Mouse (Mus musculus) embryo, embryonic 11.5 days (tissue): ENCODE data around the gene Itga9.

Source experiments
- DNase-seq: peaks from one replicate; pipeline ENCODE4 v3.0.0-alpha.2; 2012; ENCODE audit warnings: low read depth, low spot score

The Itga9 gene

GRCm38 (mm10) chr9:118686166-118686961 lies 79.9 kb downstream of the Itga9 start:
- no peak for DNase-seq

GRCm38 (mm10) chr9:118688248-118688647 lies 81.8 kb downstream of the Itga9 start:
- DNase-seq, result no peak

GRCm38 (mm10) chr9:118688921-118689451 lies 82.5 kb downstream of the Itga9 start:
- DNase-seq, result no peak

GRCm38 (mm10) chr9:118693256-118693655 lies 86.8 kb downstream of the Itga9 start:
- no peak for DNase-seq

- DNase-seq, result no peak
Measured at GRCm38 (mm10) chr9:118694420-118694825, 87.9 kb downstream of the Itga9 start.

- DNase-seq, result no peak
Measured at GRCm38 (mm10) chr9:118698191-118698590, 91.7 kb downstream of the Itga9 start.

GRCm38 (mm10) chr9:118699716-118700115 lies 93.2 kb downstream of the Itga9 start:
- no peak for DNase-seq

GRCm38 (mm10) chr9:118700889-118701288 lies 94.4 kb downstream of the Itga9 start:
- no peak for DNase-seq

- DNase-seq, result no peak
Measured at GRCm38 (mm10) chr9:118701791-118702190, 95.3 kb downstream of the Itga9 start.

- DNase-seq, result no peak
Measured at GRCm38 (mm10) chr9:118703146-118703545, 96.7 kb downstream of the Itga9 start.

- DNase-seq, result no peak
Measured at GRCm38 (mm10) chr9:118705381-118706074, 99.0 kb downstream of the Itga9 start.

- DNase-seq, result no peak
Measured at GRCm38 (mm10) chr9:118706176-118706975, 99.9 kb downstream of the Itga9 start.

GRCm38 (mm10) chr9:118710625-118711024 lies 104.1 kb downstream of the Itga9 start:
- DNase-seq, result no peak

- no peak for DNase-seq
Measured at GRCm38 (mm10) chr9:118711749-118712148, 105.3 kb downstream of the Itga9 start.

GRCm38 (mm10) chr9:118713515-118713914 lies 107.0 kb downstream of the Itga9 start:
- no peak for DNase-seq

- DNase-seq, result no peak
Measured at GRCm38 (mm10) chr9:118714536-118714935, 108.0 kb downstream of the Itga9 start.

GRCm38 (mm10) chr9:118715971-118716628 lies 109.6 kb downstream of the Itga9 start:
- no peak for DNase-seq

- no peak for DNase-seq
Measured at GRCm38 (mm10) chr9:118717436-118717835, 110.9 kb downstream of the Itga9 start.

- no peak for DNase-seq
Measured at GRCm38 (mm10) chr9:118718511-118718910, 112.0 kb downstream of the Itga9 start.

GRCm38 (mm10) chr9:118721056-118721455 lies 114.6 kb downstream of the Itga9 start:
- DNase-seq, result no peak

- DNase-seq, result no peak
Measured at GRCm38 (mm10) chr9:118722789-118723325, 116.4 kb downstream of the Itga9 start.
